Mouse (Mus musculus): ENCODE measurements around the gene Zrsr1. TPM values are rescaled to one million over a fixed set of nuclear protein-coding genes. Genes with fewer than 3 reads are reported as not detected.

Gene Zrsr1
- polyA plus RNA-seq, 1 experiment: 5.6 TPM

GRCm38 (mm10) chr11:23024169-23024568 lies 52.4 kb downstream of the Zrsr1 start:
- H3K4me2 ChIP-seq (ENCODE audit: low read depth): no peak overlapping the region
- no peak overlapping the region for H3K4me3 ChIP-seq
- H3ac ChIP-seq (ENCODE audit: control insufficient read depth, insufficient read length): no peak overlapping the region
- no peaks in the 10 kb centered on the region for H3K27me3 ChIP-seq (ENCODE audit: control insufficient read depth, insufficient read depth, insufficient read length)
- TF ChIP-seq SRF (IDR thresholded peaks at IDR 0.05; ENCODE audit: control insufficient read depth, insufficient read length, low read depth) (no peak), POLR2A (IDR thresholded peaks at IDR 0.05; ENCODE audit: insufficient read length, low read depth) (no peak), MYOG (IDR thresholded peaks at IDR 0.05; ENCODE audit: control insufficient read depth in 1 of 3, insufficient read depth in 1 of 3, insufficient read length in 2 of 3, low read depth in 2 of 3) (no peak), MAX (IDR thresholded peaks at IDR 0.05; ENCODE audit: low read depth) (no peak), USF1 (IDR thresholded peaks at IDR 0.05; ENCODE audit: low read depth) (no peak), TCF12 (IDR thresholded peaks at IDR 0.05; ENCODE audit: insufficient read depth, poor library complexity, severe bottlenecking) (no peak)
- H3K36me3 ChIP-seq (ENCODE audit: control insufficient read depth, insufficient read depth): no peaks in the 10 kb centered on the region
- no peaks in the 10 kb centered on the region for H3K79me2 ChIP-seq (ENCODE audit: control insufficient read depth, insufficient read depth)

Other genes starting within 250 kb of the Zrsr1 start
- 13.1 TPM for gene B3gnt2, start 111.0 kb upstream of the Zrsr1 start, polyA plus RNA-seq (2012; fragmentation: generic; extraction: Trizol)
- 1.9 TPM for gene Gm28048, start 10.1 kb downstream of the Zrsr1 start, polyA plus RNA-seq (2012; fragmentation: generic; extraction: Trizol)
- 174 TPM for gene Commd1, start 10.4 kb downstream of the Zrsr1 start, polyA plus RNA-seq (2012; fragmentation: generic; extraction: Trizol)
- gene Cct4, start 18.5 kb downstream of the Zrsr1 start, polyA plus RNA-seq (2012; fragmentation: generic; extraction: Trizol): 187 TPM
- 0.77 TPM for gene Fam161a, start 35.5 kb downstream of the Zrsr1 start, polyA plus RNA-seq (2012; fragmentation: generic; extraction: Trizol)